Mouse (Mus musculus): ENCODE measurements at regions not wholly inside any gene's neighbourhood (a gene's known extent, or its start where the extent isn't known, plus 50 kb on each side); places are given as distances from the start of the nearest gene placed in this dataset.

- no peak for TF ChIP-seq POLR2A (IDR thresholded peaks at IDR 0.05; ENCODE audit: insufficient read depth, low read length)
- no peak for TF ChIP-seq CTCF (IDR thresholded peaks at IDR 0.05; ENCODE audit: low read depth, low read length)
Observed at GRCm38 (mm10) chr14:111212929-111213657, 458.1 kb upstream of the Slitrk6 start.
